Mouse (Mus musculus): Measurements from ENCODE around the gene Aldh4a1. TPM values are rescaled to one million over a fixed set of nuclear protein-coding genes. Genes with fewer than 3 reads are reported as not detected.

Gene Aldh4a1
- polyA plus RNA-seq, 1 experiment from 2014 or later, result 27.0 TPM

DNA sequence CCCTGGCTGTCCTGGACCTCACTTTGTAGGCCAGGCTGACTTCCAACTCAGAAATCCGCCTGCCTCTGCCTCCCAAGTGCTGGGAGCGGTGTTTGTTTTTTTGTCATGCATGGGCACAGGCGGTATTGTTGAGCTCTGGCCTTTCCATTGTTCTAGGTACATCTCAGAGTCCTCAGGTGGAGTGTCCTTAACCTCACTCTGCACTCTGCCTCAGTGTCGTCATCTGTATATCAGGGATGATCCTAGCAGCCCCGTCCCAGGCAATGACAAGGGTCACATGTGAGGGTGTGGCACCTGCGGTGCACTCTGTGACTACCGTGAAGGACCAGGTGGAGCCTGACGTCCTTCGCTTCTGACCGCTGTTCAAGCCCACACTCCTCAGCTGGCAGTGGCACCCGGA is 4.7 kb downstream of the Aldh4a1 start:
- H3K27me3 ChIP-seq (ENCODE audit: control insufficient read depth, insufficient read depth, low read depth, low read length), result no peaks in the 10 kb centered on the region
- H3K4me1 ChIP-seq (ENCODE audit: control insufficient read depth, insufficient read depth, low read length), result peaks cover 18% of the 10 kb centered on the region
- ATAC-seq, result no peak
- H3K9ac ChIP-seq (ENCODE audit: low read depth, low read length), result no peak overlapping the region
- 92% methylated on average over 11 of the region's 11 CpGs for WGBS
- no peak overlapping the region for H3K4me3 ChIP-seq (ENCODE audit: low read depth, low read length)
- no peaks in the 10 kb centered on the region for H3K9me3 ChIP-seq (replicated peaks; ENCODE audit: control insufficient read depth, low read length, poor library complexity, severe bottlenecking)
- no peak overlapping the region for H3K4me2 ChIP-seq (ENCODE audit: low read length)
- no peak overlapping the region for H3K27ac ChIP-seq (ENCODE audit: low read length)
- no peaks in the 10 kb centered on the region for H3K36me3 ChIP-seq (ENCODE audit: control insufficient read depth, insufficient read depth, low read length)

DNA sequence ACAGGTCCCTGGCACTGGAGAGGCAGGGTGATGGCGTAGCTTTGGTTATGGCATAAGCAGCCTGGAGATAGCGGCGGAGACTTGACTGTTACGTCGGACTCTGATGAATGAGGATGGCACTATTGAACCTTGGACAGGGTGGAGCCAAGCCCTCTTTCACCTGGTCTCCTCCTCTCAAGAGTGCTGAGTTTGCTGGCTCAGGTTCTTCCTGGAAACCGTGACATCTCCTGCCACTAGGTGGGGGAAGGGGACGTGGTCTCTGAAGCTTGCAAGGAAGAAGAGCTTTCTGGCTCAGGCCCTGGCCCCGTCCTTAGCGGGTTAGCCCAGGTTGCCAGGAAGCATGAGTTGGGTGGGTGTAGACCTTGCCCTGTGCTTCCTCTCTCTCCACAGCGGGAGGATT is 7.5 kb downstream of the Aldh4a1 start:
- Histone ChIP-seq H3K27ac (ENCODE audit: low read length) (no peak overlapping the region), H3K4me3 (ENCODE audit: low read depth, low read length) (no peak overlapping the region), H3K9ac (ENCODE audit: low read depth, low read length) (no peak overlapping the region), H3K9me3 (replicated peaks; ENCODE audit: control insufficient read depth, low read length, poor library complexity, severe bottlenecking) (no peaks in the 10 kb centered on the region), H3K36me3 (ENCODE audit: control insufficient read depth, insufficient read depth, low read length) (no peaks in the 10 kb centered on the region), H3K27me3 (ENCODE audit: control insufficient read depth, insufficient read depth, low read depth, low read length) (no peaks in the 10 kb centered on the region), H3K4me1 (ENCODE audit: control insufficient read depth, insufficient read depth, low read length) (peaks cover 3% of the 10 kb centered on the region; the same call in 1 of the 2 replicates), H3K4me2 (ENCODE audit: low read length) (no peak overlapping the region)
- ATAC-seq, result no peak
- 78% methylated on average over 10 of the region's 10 CpGs for WGBS

DNA sequence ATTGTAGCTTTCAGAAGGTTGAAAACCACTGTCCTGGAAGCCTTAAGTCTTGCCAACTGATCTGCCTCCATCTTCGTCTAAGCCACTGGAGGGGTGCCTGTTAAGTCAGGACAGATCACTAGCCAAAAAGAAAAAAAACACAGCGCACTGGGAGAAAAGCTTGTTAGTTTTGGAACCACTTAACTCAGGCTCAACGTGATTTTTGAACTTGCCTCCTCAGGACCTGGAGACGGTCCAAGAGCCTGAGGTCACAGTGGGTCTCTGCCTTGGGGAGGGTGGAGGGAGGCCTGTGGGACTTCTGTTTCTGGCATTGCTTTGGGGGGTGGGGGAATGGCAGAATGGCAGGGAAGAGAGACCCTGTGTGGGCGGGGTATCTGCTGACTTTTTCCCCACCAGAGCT is 8.5 kb downstream of the Aldh4a1 start:
- Histone ChIP-seq H3K4me1 (ENCODE audit: control insufficient read depth, insufficient read depth, low read length) (peaks cover 3% of the 10 kb centered on the region; the same call in 1 of the 2 replicates), H3K36me3 (ENCODE audit: control insufficient read depth, insufficient read depth, low read length) (no peaks in the 10 kb centered on the region), H3K9ac (ENCODE audit: low read depth, low read length) (no peak overlapping the region), H3K4me3 (ENCODE audit: low read depth, low read length) (no peak overlapping the region), H3K27ac (ENCODE audit: low read length) (no peak overlapping the region), H3K27me3 (ENCODE audit: control insufficient read depth, insufficient read depth, low read depth, low read length) (no peaks in the 10 kb centered on the region), H3K4me2 (ENCODE audit: low read length) (no peak overlapping the region), H3K9me3 (replicated peaks; ENCODE audit: control insufficient read depth, low read length, poor library complexity, severe bottlenecking) (no peaks in the 10 kb centered on the region)
- WGBS, result 73% methylated on average over 5 of the region's 5 CpGs
- ATAC-seq, result no peak

DNA sequence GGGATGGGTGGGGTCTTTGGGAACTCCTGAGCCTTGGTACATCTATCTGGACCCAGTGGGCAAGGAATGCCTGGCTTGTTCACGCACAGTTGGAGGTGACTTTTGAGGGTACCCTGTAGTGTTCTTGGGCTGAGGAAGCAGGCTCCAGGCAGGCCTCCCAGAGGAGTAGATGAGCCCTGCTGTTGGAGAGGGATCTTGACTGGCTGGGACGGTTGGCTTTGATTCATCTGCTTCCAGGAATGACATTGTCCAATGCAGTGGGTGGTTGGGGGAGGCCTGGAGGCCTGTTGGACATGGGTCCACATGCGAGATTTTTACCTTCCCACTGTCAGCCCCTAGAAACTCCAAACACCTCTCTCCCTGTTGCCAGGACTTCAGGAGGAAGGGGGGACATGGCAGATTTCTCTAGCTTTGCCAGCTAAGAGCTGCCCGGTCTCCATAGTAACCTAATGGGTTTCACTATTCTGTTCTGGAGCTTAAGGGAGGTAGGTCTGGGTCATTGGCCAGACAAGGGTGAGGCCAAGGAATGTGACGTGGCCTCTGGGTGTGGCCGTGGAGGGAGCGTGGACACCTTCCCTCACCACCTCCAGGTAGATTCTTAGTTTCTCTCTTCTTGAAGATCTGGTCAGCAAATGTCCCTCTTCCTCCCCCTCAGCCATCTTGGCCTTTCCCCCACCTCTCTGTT is 9.0 kb downstream of the Aldh4a1 start:
- H3K9me3 ChIP-seq (replicated peaks; ENCODE audit: control insufficient read depth, low read length, poor library complexity, severe bottlenecking), result no peaks in the 10 kb centered on the region
- no peak overlapping the region for H3K27ac ChIP-seq (ENCODE audit: low read length)
- 81% methylated on average over 7 of the region's 7 CpGs for WGBS
- H3K9ac ChIP-seq (ENCODE audit: low read depth, low read length), result no peak overlapping the region
- H3K4me2 ChIP-seq (ENCODE audit: low read length), result no peak overlapping the region
- no peaks in the 10 kb centered on the region for H3K36me3 ChIP-seq (ENCODE audit: control insufficient read depth, insufficient read depth, low read length)
- no peaks in the 10 kb centered on the region for H3K27me3 ChIP-seq (ENCODE audit: control insufficient read depth, insufficient read depth, low read depth, low read length)
- no peak for ATAC-seq
- H3K4me1 ChIP-seq (ENCODE audit: control insufficient read depth, insufficient read depth, low read length), result peaks cover 3% of the 10 kb centered on the region; the same call in 1 of the 2 replicates
- no peak overlapping the region for H3K4me3 ChIP-seq (ENCODE audit: low read depth, low read length)

DNA sequence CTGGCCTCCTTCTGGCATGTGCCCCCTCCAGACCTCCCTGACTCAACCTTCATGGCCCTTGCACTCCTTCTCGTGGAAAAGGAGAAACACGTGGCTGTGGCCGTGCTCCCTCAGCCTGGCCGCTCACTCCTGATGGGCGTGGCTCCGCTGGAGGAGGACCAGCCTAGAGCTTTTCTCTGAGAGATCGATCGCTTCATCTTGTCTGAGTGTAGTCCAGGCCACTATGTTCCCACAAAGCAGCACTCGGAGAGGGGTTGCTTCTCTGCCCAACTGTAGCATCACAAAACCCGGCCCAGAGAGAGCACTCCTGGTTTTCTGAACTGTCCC is 9.6 kb downstream of the Aldh4a1 start:
- H3K27ac ChIP-seq (ENCODE audit: low read length), result no peak overlapping the region
- 87% methylated on average over 10 of the region's 10 CpGs for WGBS
- peaks cover 3% of the 10 kb centered on the region; the same call in 1 of the 2 replicates for H3K4me1 ChIP-seq (ENCODE audit: control insufficient read depth, insufficient read depth, low read length)
- no peak for ATAC-seq
- H3K27me3 ChIP-seq (ENCODE audit: control insufficient read depth, insufficient read depth, low read depth, low read length), result no peaks in the 10 kb centered on the region
- no peak overlapping the region for H3K9ac ChIP-seq (ENCODE audit: low read depth, low read length)
- H3K9me3 ChIP-seq (replicated peaks; ENCODE audit: control insufficient read depth, low read length, poor library complexity, severe bottlenecking), result no peaks in the 10 kb centered on the region
- H3K4me2 ChIP-seq (ENCODE audit: low read length), result no peak overlapping the region
- H3K36me3 ChIP-seq (ENCODE audit: control insufficient read depth, insufficient read depth, low read length), result no peaks in the 10 kb centered on the region; the same call in 1 of the 2 replicates
- H3K4me3 ChIP-seq (ENCODE audit: low read depth, low read length), result no peak overlapping the region

DNA sequence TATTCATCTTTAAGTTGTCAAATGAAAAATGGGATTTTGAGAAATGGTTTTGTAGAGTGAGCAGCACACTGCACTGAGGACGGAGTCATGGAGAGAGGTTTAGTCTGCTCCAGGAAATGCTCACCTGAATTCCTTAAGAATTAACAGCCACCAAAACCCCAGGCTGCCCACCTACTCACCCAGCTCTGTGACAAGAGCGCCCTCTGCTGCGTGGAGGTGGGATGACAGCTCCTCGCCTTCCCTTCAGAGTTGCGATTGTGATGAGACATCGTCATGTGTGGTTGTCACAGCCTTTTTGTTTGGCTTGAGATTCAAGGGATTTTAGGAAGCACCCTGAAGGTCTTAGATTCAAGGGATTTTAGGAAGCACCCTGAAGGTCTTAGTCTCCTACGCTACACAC is 13.7 kb downstream of the Aldh4a1 start:
- Histone ChIP-seq H3K9me3 (replicated peaks; ENCODE audit: control insufficient read depth, low read length, poor library complexity, severe bottlenecking) (no peaks in the 10 kb centered on the region), H3K4me1 (ENCODE audit: control insufficient read depth, insufficient read depth, low read length) (peaks cover 6% of the 10 kb centered on the region), H3K27me3 (ENCODE audit: control insufficient read depth, insufficient read depth, low read depth, low read length) (no peaks in the 10 kb centered on the region), H3K4me3 (ENCODE audit: low read depth, low read length) (no peak overlapping the region), H3K4me2 (ENCODE audit: low read length) (no peak overlapping the region), H3K9ac (ENCODE audit: low read depth, low read length) (no peak overlapping the region), H3K36me3 (ENCODE audit: control insufficient read depth, insufficient read depth, low read length) (peaks cover 3% of the 10 kb centered on the region), H3K27ac (ENCODE audit: low read length) (no peak overlapping the region)
- WGBS, result 26% methylated on average over 7 of the region's 7 CpGs
- ATAC-seq, result no peak

DNA sequence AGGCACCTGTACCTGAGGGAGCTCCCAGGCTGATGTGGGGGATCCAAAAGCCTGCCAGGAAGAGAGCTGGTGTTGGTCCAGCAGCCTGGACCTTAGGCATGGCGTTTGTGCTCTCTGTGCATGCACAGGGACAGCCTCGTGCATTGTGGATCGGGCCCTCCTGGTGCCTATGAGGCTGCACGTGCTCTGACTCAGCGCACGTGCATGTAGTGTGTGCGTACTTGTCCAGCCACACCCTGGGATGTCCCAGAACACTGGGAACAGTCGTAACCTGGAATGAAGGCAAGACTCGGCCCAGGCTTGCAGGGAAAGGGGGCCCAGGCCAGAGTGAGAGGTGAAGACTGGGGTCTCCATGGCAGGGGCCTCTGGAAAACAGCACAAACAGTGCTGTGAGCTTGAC is 15.2 kb downstream of the Aldh4a1 start:
- no peaks in the 10 kb centered on the region for H3K9me3 ChIP-seq (replicated peaks; ENCODE audit: control insufficient read depth, low read length, poor library complexity, severe bottlenecking)
- ATAC-seq, result no peak
- no peak overlapping the region for H3K4me2 ChIP-seq (ENCODE audit: low read length)
- H3K4me3 ChIP-seq (ENCODE audit: low read depth, low read length), result no peak overlapping the region
- peaks cover 14% of the 10 kb centered on the region for H3K4me1 ChIP-seq (ENCODE audit: control insufficient read depth, insufficient read depth, low read length)
- no peak overlapping the region for H3K9ac ChIP-seq (ENCODE audit: low read depth, low read length)
- no peaks in the 10 kb centered on the region for H3K27me3 ChIP-seq (ENCODE audit: control insufficient read depth, insufficient read depth, low read depth, low read length)
- H3K36me3 ChIP-seq (ENCODE audit: control insufficient read depth, insufficient read depth, low read length), result peaks cover 3% of the 10 kb centered on the region
- no peak overlapping the region for H3K27ac ChIP-seq (ENCODE audit: low read length)
- WGBS, result 87% methylated on average over 9 of the region's 9 CpGs

DNA sequence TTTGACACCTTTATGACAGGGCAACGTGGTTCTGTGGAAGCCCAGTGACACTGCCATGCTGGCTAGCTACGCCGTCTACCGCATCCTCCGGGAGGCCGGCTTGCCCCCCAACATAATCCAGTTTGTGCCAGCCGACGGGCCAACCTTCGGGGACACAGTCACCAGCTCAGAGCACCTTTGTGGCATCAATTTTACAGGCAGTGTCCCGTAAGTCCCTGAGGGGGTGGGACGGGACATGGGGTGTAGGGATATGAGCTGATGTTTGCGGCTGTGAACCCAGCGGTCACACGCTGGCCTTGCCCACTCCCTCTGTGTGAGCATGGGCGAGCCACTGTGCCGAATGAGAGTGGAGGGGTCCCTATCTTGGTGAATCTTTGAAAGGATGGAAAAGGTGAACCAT is 15.7 kb downstream of the Aldh4a1 start:
- H3K9ac ChIP-seq (ENCODE audit: low read depth, low read length), result no peak overlapping the region
- no peak overlapping the region for H3K4me3 ChIP-seq (ENCODE audit: low read depth, low read length)

DNA sequence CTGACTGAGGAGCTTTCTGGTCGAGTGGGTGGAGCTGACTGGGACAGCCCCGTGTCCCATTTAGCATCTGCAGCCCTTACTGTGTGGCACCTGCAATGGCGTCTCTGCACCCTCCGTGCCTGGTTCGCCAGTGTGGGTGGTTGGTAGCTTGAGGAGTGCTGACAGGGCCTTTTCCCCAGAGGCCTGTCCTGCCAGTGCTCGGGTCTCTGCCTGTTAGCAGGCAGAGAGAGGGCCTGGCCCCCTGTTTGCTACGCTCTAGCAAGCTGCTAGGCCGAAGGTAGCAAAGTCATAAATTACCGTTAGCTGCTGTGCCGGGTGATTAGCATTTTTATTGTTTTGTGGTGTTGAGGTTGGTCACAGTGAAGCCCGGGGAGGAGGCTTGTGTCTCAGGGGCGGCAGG is 17.1 kb downstream of the Aldh4a1 start:
- no peak for ATAC-seq
- WGBS, result 32% methylated on average over 12 of the region's 12 CpGs

More for the DNA sequence above, 15.7 kb downstream of the Aldh4a1 start:
- H3K27ac ChIP-seq (ENCODE audit: low read length), result no peak overlapping the region
- H3K4me2 ChIP-seq (ENCODE audit: low read length), result no peak overlapping the region
- no peaks in the 10 kb centered on the region for H3K9me3 ChIP-seq (replicated peaks; ENCODE audit: control insufficient read depth, low read length, poor library complexity, severe bottlenecking)
- peaks cover 14% of the 10 kb centered on the region for H3K4me1 ChIP-seq (ENCODE audit: control insufficient read depth, insufficient read depth, low read length)
- H3K27me3 ChIP-seq (ENCODE audit: control insufficient read depth, insufficient read depth, low read depth, low read length), result no peaks in the 10 kb centered on the region; the same call in 1 of the 2 replicates
- 96% methylated on average over 16 of the region's 16 CpGs for WGBS
- H3K36me3 ChIP-seq (ENCODE audit: control insufficient read depth, insufficient read depth, low read length), result peaks cover 3% of the 10 kb centered on the region
- no peak for ATAC-seq

More for the DNA sequence above, 17.1 kb downstream of the Aldh4a1 start:
- no peak overlapping the region for H3K27ac ChIP-seq (ENCODE audit: low read length)
- no peak overlapping the region for H3K4me3 ChIP-seq (ENCODE audit: low read depth, low read length)
- no peak overlapping the region for H3K4me2 ChIP-seq (ENCODE audit: low read length)
- H3K27me3 ChIP-seq (ENCODE audit: control insufficient read depth, insufficient read depth, low read depth, low read length), result no peaks in the 10 kb centered on the region; the same call in 1 of the 2 replicates
- H3K9ac ChIP-seq (ENCODE audit: low read depth, low read length), result no peak overlapping the region
- H3K9me3 ChIP-seq (replicated peaks; ENCODE audit: control insufficient read depth, low read length, poor library complexity, severe bottlenecking), result no peaks in the 10 kb centered on the region
- H3K36me3 ChIP-seq (ENCODE audit: control insufficient read depth, insufficient read depth, low read length), result peaks cover 7% of the 10 kb centered on the region
- H3K4me1 ChIP-seq (ENCODE audit: control insufficient read depth, insufficient read depth, low read length), result peaks cover 14% of the 10 kb centered on the region
